Mouse (Mus musculus): ENCODE measurements around the gene Maml3. TPM values are rescaled to one million over a fixed set of nuclear protein-coding genes. Genes with fewer than 3 reads are reported as not detected.

Gene Maml3
- polyA plus RNA-seq, 1 experiment from 2014 or later: 5.2 TPM

DNA sequence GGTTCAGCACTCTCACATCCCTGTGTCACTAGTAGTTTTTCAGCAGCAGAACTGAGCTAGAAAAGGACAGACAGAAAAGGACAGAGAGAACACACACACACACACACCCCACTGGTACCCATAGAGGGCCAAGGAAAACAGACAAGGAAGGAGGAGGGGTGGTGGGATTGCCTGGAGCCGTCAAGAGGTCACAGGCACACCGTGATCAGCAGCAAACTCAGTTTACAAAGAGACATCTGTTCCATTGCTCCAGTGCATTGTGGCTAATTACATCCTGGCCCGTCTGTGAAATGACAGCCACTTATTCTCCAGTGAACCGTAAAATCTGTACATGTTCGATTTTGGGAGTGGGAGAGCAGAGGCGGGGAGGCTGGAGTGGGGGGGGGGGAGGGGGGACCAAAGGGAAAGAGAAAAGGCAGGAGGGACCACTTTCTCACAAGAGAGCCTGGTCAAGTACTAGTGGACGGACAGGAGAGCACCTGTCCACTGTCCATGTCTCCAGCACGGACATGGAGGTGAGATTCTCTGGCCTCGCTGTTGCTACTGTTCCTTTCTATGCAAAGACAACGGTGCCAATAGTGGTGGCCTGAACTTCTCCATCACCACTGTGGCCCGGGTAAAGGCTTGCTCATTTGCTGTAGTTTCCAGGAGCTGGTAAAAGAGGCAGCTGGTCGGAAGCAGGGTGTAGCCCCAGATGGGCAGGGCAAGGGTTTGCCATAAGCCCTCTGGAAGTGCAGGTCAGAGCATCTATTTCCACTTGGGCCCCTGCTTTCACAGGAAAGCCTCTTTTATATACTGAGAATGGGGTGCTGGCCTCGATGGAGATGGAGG, 299.2 kb downstream of the Maml3 start:
- no peaks in the 10 kb centered on the region for H3K9me3 ChIP-seq
- WGBS: 47% methylated on average over 13 of the region's 13 CpGs

DNA sequence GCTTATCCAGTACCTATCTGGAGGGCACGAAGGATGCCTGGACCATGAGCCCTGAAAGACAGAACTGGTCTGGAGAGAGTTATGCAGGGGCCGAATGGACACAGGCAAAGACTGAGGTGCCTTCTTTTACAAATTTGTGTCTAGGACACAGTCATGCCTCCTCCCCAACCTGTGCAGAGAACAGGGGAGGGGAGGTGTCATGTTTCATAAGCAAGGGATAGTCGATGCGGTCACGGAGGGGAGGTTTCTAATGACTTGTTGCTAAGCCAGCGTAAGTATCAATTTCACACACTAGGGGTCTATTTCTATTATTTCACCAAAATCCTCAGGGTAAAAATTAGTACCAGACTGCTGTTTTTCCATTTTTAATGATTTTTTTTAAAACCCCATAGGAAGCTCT, 301.0 kb downstream of the Maml3 start:
- Histone ChIP-seq H3K4me2 (no peak overlapping the region), H3K27ac (no peak overlapping the region), H3K9ac (no peak overlapping the region), H3K4me3 (replicated peaks) (no peak overlapping the region), H3K9me3 (no peaks in the 10 kb centered on the region), H3K27me3 (replicated peaks) (no peaks in the 10 kb centered on the region), H3K36me3 (no peaks in the 10 kb centered on the region), H3K4me1 (0 out of 2 replicates have a peak, but pooled peaks cover 3% of the 10 kb centered on the region)
- ATAC-seq (ENCODE audit: insufficient read depth, low FRiP score, low read depth): no peak
- WGBS: 67% methylated on average over 6 of the region's 6 CpGs

More for the DNA sequence above, 299.2 kb downstream of the Maml3 start:
- H3K36me3 ChIP-seq: no peaks in the 10 kb centered on the region
- H3K27me3 ChIP-seq (replicated peaks): no peaks in the 10 kb centered on the region
- H3K4me3 ChIP-seq (replicated peaks): no peak overlapping the region
- no peak overlapping the region for H3K9ac ChIP-seq
- H3K4me2 ChIP-seq: no peak overlapping the region
- no peak overlapping the region for H3K27ac ChIP-seq
- ATAC-seq (ENCODE audit: insufficient read depth, low FRiP score, low read depth): no peak
- 0 out of 2 replicates have a peak, but pooled peaks cover 3% of the 10 kb centered on the region for H3K4me1 ChIP-seq

DNA sequence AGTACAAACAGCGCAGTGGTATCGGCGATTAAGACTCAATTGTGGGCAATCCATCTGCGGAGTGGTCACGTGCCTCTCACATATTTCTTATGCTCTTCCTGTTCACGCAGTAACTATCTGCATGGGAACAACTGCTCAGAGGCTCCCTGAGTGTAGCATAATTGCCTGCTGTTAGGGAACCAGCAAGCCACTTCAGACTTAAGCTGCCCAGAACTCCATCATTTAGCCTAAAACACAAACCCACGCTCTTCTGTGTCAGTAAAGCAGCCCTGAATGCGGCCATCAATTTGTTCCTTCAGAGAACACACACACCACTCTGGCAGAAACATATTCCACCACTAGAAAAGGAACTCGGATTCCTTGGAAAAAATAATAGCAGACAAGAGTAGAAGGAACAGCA, 305.2 kb downstream of the Maml3 start:
- Histone ChIP-seq H3K36me3 (no peaks in the 10 kb centered on the region), H3K27ac (no peak overlapping the region), H3K4me2 (no peak overlapping the region), H3K27me3 (replicated peaks) (no peaks in the 10 kb centered on the region), H3K4me1 (peaks cover 7% of the 10 kb centered on the region; the same call in 1 of the 2 replicates), H3K9ac (no peak overlapping the region), H3K4me3 (replicated peaks) (no peak overlapping the region), H3K9me3 (no peaks in the 10 kb centered on the region)
- ATAC-seq (ENCODE audit: insufficient read depth, low FRiP score, low read depth): no peak
- WGBS: 86% methylated on average over 9 of the region's 9 CpGs

DNA sequence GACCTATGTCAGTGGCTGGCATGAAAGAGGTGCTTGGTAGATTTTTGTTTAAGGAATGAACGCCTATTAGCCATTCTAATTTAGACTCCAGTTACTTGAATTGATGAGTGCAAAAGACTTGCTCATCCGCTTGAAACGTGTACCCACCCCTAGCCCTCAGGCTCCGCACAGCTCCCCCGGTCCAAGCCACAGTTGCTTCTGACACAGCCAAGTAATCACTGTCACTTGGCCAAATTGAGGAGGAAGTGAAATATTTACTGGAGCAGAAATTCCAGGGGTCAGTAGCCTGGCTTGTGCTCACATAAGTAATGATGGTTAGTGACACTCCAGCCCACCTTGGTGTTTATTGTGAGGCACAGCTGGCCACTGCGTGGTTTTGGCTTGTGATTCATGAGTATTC, 308.0 kb downstream of the Maml3 start:
- Histone ChIP-seq H3K27me3 (replicated peaks) (no peaks in the 10 kb centered on the region), H3K4me2 (peak overlapping the region; percentile 17; the same call in 1 of the 2 replicates), H3K36me3 (no peaks in the 10 kb centered on the region), H3K9ac (no peak overlapping the region), H3K4me1 (peaks cover 7% of the 10 kb centered on the region; the same call in 1 of the 2 replicates), H3K4me3 (replicated peaks) (no peak overlapping the region), H3K27ac (no peak overlapping the region), H3K9me3 (no peaks in the 10 kb centered on the region)
- ATAC-seq (ENCODE audit: insufficient read depth, low FRiP score, low read depth): no peak
- 51% methylated on average over 6 of the region's 6 CpGs for WGBS

DNA sequence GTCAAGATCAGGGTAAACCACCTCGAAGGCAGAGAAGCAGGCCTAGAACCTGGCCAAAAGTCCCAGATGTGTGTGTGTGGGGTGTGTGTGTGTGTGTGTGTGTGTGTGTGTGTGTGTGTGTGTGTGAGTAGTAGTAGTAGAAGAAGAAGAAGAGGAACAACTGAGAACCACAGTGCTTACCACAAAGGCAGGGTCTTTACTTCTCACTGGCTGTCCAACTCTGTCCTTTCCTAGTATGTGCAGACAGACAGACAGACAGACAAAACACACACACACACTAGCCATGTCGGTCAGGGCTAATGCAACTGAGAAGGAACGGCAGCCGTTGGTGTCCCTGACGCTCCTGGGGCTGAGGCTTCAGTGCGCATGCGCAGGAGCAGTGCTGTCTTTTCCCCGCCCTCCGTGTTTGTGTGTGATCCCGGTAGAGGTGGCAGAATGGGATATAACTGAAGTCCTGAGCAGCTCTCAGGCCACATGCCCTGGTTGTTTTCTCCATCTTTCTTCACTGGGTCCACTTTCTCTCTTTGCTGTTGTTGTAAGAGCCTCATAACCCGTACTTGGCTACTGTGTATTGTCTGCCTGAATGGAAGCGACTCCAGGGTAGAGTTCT, 308.6 kb downstream of the Maml3 start:
- H3K4me2 ChIP-seq: peak overlapping the region; percentile 25; the same call in 1 of the 2 replicates
- 69% methylated on average over 12 of the region's 12 CpGs for WGBS
- no peak for ATAC-seq (ENCODE audit: insufficient read depth, low FRiP score, low read depth)
- H3K9me3 ChIP-seq: no peaks in the 10 kb centered on the region
- H3K4me3 ChIP-seq (replicated peaks): no peak overlapping the region
- no peaks in the 10 kb centered on the region for H3K27me3 ChIP-seq (replicated peaks)
- no peak overlapping the region for H3K9ac ChIP-seq
- H3K27ac ChIP-seq: no peak overlapping the region
- H3K36me3 ChIP-seq: no peaks in the 10 kb centered on the region
- peaks cover 7% of the 10 kb centered on the region; the same call in 1 of the 2 replicates for H3K4me1 ChIP-seq

DNA sequence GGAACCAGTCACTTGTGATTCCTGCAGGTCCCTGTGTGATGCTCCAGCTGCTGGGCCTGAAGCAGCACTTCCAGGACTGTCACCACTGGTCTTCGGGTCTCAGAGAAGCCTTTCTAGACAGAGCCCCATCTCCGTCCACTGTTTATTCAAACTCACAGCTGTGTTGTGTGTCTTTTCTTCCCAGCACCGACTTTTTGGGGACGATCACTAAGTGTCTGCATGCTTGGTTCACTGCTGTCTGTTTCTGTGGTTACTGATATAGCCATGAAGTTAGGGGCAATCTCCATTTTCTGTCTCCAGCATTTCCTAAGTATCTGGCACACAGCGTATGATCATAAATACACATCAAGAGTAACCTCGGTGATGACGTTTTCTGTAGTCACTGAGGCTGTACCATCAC, 313.3 kb downstream of the Maml3 start:
- no peak for ATAC-seq (ENCODE audit: insufficient read depth, low FRiP score, low read depth)
- Histone ChIP-seq H3K4me1 (peaks cover 18% of the 10 kb centered on the region), H3K9ac (no peak overlapping the region), H3K4me3 (replicated peaks) (no peak overlapping the region), H3K9me3 (no peaks in the 10 kb centered on the region), H3K4me2 (no peak overlapping the region), H3K27me3 (replicated peaks) (no peaks in the 10 kb centered on the region), H3K27ac (peak overlapping the region; percentile 61), H3K36me3 (no peaks in the 10 kb centered on the region)
- WGBS: 46% methylated on average over 7 of the region's 7 CpGs

DNA sequence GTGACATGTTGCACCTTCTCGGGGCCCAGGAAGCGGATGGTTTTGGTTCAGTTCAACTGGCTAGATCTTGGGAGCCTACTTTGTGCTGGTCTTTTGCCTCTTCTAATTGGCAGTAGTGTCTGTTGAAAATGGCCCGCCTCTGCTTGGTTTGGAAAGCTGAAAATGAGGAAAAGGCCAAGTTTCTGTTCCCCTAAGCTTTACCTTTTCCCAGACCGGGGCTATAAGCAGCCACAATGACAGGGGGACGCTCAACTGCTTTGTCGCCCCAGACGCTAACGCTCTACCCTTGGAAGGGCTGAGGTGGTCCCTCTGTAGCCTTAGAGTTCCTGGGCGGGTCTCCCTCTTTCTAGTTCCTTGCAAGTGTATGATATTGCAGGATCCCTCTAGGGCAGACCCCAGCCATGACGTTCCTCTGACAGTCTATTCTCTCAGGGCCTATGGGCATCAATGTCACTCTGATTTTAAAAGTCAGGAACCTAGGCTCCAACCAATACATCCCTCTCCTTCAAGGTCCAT, 315.4 kb downstream of the Maml3 start:
- 59% methylated on average over 10 of the region's 10 CpGs for WGBS
- Histone ChIP-seq H3K4me2 (peak overlapping the region; percentile 51), H3K4me1 (peaks cover 18% of the 10 kb centered on the region), H3K9ac (no peak overlapping the region), H3K27ac (peak overlapping the region; percentile 86), H3K9me3 (no peaks in the 10 kb centered on the region), H3K4me3 (replicated peaks) (peak overlapping the region; percentile 32; the same call in 1 of the 2 replicates), H3K27me3 (replicated peaks) (no peaks in the 10 kb centered on the region), H3K36me3 (no peaks in the 10 kb centered on the region)
- ATAC-seq (ENCODE audit: insufficient read depth, low FRiP score, low read depth): no peak

DNA sequence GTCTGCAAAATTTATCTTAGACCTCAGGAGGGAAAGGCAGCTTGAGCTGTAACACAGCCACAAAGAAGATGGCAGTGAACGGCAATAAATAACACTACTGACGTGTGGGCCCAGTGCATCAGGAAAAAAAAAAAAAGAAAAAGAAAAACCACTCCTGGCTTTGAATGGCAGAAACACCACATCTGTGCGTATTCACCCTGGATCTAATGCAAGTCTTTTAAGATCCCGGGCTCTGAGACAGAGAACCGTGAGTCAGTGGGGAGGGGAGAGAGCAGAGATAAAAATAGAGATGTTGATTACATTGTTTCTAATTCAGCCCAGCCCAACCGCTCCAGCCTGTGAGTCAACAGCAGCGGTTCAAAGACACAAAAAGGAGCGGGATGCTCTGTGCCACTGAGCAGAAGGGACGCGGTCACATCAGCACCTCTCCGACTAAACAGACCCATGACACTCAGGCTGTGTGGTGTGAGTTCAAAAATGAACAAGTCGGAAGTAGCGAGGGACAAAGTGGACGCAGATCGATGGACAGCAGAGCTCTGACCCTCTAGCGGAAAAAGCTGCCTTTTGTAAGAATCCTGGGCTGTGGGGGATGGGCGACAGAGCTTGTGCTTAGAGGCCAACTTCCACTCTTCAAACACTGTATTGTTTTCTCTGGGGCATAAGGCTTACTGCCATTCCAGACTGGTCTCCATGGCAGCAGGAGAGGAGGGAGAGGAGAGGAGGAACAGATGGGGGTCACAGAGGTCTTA, 316.1 kb downstream of the Maml3 start:
- H3K36me3 ChIP-seq: no peaks in the 10 kb centered on the region
- H3K27me3 ChIP-seq (replicated peaks): no peaks in the 10 kb centered on the region
- H3K4me2 ChIP-seq: peak overlapping the region; percentile 51
- no peak overlapping the region for H3K9ac ChIP-seq
- ATAC-seq (ENCODE audit: insufficient read depth, low FRiP score, low read depth): peak; percentile 77
- H3K9me3 ChIP-seq: no peaks in the 10 kb centered on the region
- H3K4me3 ChIP-seq (replicated peaks): peak overlapping the region; percentile 32
- peak overlapping the region; percentile 86 for H3K27ac ChIP-seq
- 3% methylated on average over 17 of the region's 17 CpGs for WGBS
- peaks cover 18% of the 10 kb centered on the region for H3K4me1 ChIP-seq

DNA sequence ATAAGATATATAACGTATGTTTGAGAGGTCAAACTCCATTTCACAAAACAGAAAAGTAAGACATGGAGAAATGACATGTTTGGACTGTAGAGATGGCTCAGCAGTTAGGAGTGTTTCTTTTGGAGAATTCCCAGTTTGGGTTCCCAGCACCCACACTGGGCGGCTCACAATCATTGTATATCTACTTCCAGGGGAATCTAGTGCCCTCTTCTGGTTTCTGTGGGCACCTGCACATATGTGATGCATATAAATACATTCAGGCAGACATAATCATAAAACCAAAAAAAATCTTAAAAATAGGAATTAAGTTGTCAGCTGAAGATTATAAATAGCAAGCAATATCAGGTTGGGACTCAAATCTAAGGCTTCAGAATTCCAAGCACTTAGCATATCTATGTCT, 316.9 kb downstream of the Maml3 start:
- no peak overlapping the region for H3K27ac ChIP-seq
- peaks cover 18% of the 10 kb centered on the region for H3K4me1 ChIP-seq
- ATAC-seq (ENCODE audit: insufficient read depth, low FRiP score, low read depth): no peak
- H3K9ac ChIP-seq: no peak overlapping the region
- no peak overlapping the region for H3K4me2 ChIP-seq
- H3K4me3 ChIP-seq (replicated peaks): no peak overlapping the region
- H3K36me3 ChIP-seq: no peaks in the 10 kb centered on the region
- H3K27me3 ChIP-seq (replicated peaks): no peaks in the 10 kb centered on the region
- H3K9me3 ChIP-seq: no peaks in the 10 kb centered on the region
- 94% methylated on average over 2 of the region's 2 CpGs for WGBS

DNA sequence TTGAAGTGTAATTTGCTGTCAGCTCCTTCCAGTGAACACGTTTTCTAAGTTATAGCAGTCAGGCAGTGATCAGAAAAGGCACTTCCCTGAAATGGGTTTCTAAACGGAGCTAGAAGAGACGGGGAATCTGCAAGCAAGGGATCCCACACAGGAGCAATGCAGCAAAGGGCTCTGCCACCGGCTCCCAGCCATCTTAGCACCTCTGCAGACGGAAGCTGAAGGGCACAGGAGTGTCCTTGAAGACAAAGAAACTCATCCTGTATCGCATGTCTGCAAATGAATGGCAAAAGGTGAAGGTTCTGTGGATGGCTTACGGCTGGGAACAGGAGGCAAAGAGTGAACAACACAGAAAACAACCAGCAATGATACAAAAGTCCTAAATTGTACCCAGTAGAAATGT, 319.1 kb downstream of the Maml3 start:
- no peak overlapping the region for H3K4me2 ChIP-seq
- H3K4me1 ChIP-seq: peaks cover 18% of the 10 kb centered on the region
- no peak overlapping the region for H3K27ac ChIP-seq
- no peak for ATAC-seq (ENCODE audit: insufficient read depth, low FRiP score, low read depth)
- 77% methylated on average over 7 of the region's 7 CpGs for WGBS
- H3K27me3 ChIP-seq (replicated peaks): no peaks in the 10 kb centered on the region
- H3K9ac ChIP-seq: no peak overlapping the region
- no peaks in the 10 kb centered on the region for H3K36me3 ChIP-seq
- H3K9me3 ChIP-seq: no peaks in the 10 kb centered on the region
- H3K4me3 ChIP-seq (replicated peaks): no peak overlapping the region

DNA sequence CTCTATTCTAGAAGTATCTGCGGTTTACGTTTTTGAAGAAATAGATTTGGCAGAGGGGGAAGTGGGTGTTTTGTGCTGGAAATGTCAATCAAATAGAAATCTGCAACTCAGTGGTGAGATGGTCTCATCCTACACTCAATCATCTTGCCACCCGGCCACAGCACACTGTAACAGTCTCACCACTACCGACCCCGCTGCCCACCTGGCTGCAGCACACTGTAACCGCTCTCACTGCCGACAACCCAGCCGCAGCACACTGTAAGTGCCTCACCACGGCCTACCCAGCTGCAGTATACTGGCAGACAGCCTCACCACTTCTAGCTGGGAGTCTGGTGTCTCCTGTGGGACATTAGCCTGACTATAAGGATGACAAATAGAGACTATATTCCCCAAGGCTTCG, 322.7 kb downstream of the Maml3 start:
- H3K27ac ChIP-seq: no peak overlapping the region
- no peak for ATAC-seq (ENCODE audit: insufficient read depth, low FRiP score, low read depth)
- no peaks in the 10 kb centered on the region for H3K27me3 ChIP-seq (replicated peaks)
- H3K4me2 ChIP-seq: no peak overlapping the region
- no peak overlapping the region for H3K9ac ChIP-seq
- H3K36me3 ChIP-seq: no peaks in the 10 kb centered on the region
- WGBS: 83% methylated on average over 10 of the region's 10 CpGs
- H3K4me3 ChIP-seq (replicated peaks): no peak overlapping the region
- H3K9me3 ChIP-seq: no peaks in the 10 kb centered on the region
- H3K4me1 ChIP-seq: peaks cover 12% of the 10 kb centered on the region
